Mouse (Mus musculus) G1E-ER4 (cell line): ENCODE measurements around the gene Abhd17c. TPM values are rescaled to one million over a fixed set of nuclear protein-coding genes. Genes with fewer than 3 reads are reported as not detected.

Experiments
- GATA1 ChIP-seq: IDR thresholded peaks from one replicate; pipeline ENCODE4 v1.8.0; 2012; ENCODE audit warnings: low read length, inconsistent platforms
- polyA plus RNA-seq: library from polyadenylated mRNA; stranded (reverse); fragments of >175 nt; gene quantifications from 2 replicates; pipeline ENCODE4 v1.2.3, GENCODE M21; 2012

Gene Abhd17c
- polyA plus RNA-seq, 1 experiment: 40.3 TPM

GRCm38 (mm10) chr7:84068931-84069330, 82.8 kb downstream of the Abhd17c start:
- no peak for TF ChIP-seq GATA1

GRCm38 (mm10) chr7:84059799-84060198, 91.9 kb downstream of the Abhd17c start:
- no peak for TF ChIP-seq GATA1

Other genes with a start within 250 kb of the Abhd17c start
- not detected in 2 replicates for gene Cemip, start 65.4 kb downstream of the Abhd17c start, polyA plus RNA-seq